In genomic region chr11:60209933-60210249, GRCm38 (mm10) we compare ENCODE assay signal across 7 mouse cellular contexts. TPM values are rescaled to one million over a fixed set of nuclear protein-coding genes. Genes with fewer than 3 reads are reported as not detected.
DNase-seq lines count a peak whose midpoint lies in the region; ATAC-seq and TF ChIP-seq lines count a peak whose summit lies in the region.

No protein-coding gene starts in this region.

- WGBS in lung, embryonic 15.5 days, result 0% methylated on average over 2 of the region's 2 CpGs
- WGBS in forebrain, embryonic 10.5 days, result 5% methylated on average over 2 of the region's 2 CpGs
- WGBS in limb, embryonic 12.5 days, result 2% methylated on average over 2 of the region's 2 CpGs
- 3% methylated on average over 2 of the region's 2 CpGs for WGBS in small intestine, adult 2 months

- no peak for TF ChIP-seq CTCF in small intestine, adult 2 months (IDR thresholded peaks at IDR 0.05; ENCODE audit: extremely low read depth, insufficient read length, insufficient replicate concordance, low read depth, low read length)

- peak overlapping the region; percentile 92 for H3K27ac ChIP-seq in lung, embryonic 15.5 days
- H3K27ac ChIP-seq in forebrain, embryonic 10.5 days, result peak overlapping the region; percentile 89
- peak overlapping the region; percentile 88 for H3K27ac ChIP-seq in limb, embryonic 12.5 days
- H3K27ac ChIP-seq in small intestine, adult 2 months (ENCODE audit: insufficient read depth, low read depth, low read length), result peak overlapping the region; percentile 21; the same call in 1 of the 2 replicates

- no peak for TF ChIP-seq POLR2A in small intestine, adult 2 months (IDR thresholded peaks at IDR 0.05; ENCODE audit: low read depth, low read length)

- H3K27me3 ChIP-seq in lung, embryonic 15.5 days, result no peaks in the 10 kb centered on the region
- H3K27me3 ChIP-seq in forebrain, embryonic 10.5 days (ENCODE audit: poor library complexity, severe bottlenecking), result no peaks in the 10 kb centered on the region
- no peaks in the 10 kb centered on the region for H3K27me3 ChIP-seq in limb, embryonic 12.5 days
- H3K27me3 ChIP-seq in small intestine, adult 2 months (ENCODE audit: control insufficient read depth, insufficient read depth, low read length), result no peaks in the 10 kb centered on the region

- H3K36me3 ChIP-seq in lung, embryonic 15.5 days, result peaks cover 22% of the 10 kb centered on the region
- peaks cover 34% of the 10 kb centered on the region for H3K36me3 ChIP-seq in forebrain, embryonic 10.5 days (replicated peaks)
- H3K36me3 ChIP-seq in limb, embryonic 12.5 days, result peaks cover 27% of the 10 kb centered on the region
- peaks cover 16% of the 10 kb centered on the region for H3K36me3 ChIP-seq in small intestine, adult 2 months (ENCODE audit: control insufficient read depth, insufficient read depth, low read length)

- no peak for ATAC-seq in lung, embryonic 15.5 days (ENCODE audit: borderline replicate concordance, extremely low read depth, low FRiP score, low TSS enrichment)
- ATAC-seq in limb, embryonic 12.5 days (ENCODE audit: insufficient number of reproducible peaks, insufficient read depth, low FRiP score, low TSS enrichment, low read depth), result no peak

- H3K9me3 ChIP-seq in lung, embryonic 15.5 days, result no peaks in the 10 kb centered on the region
- no peaks in the 10 kb centered on the region for H3K9me3 ChIP-seq in forebrain, embryonic 10.5 days
- no peaks in the 10 kb centered on the region for H3K9me3 ChIP-seq in limb, embryonic 12.5 days

- DNase-seq in lung, postnatal 25 days (ENCODE audit: low spot score), result no peak
- DNase-seq in forebrain, embryonic 10.5 days (ENCODE audit: extremely low spot score, low spot score), result no peak
- no peak for DNase-seq in Muller cell, postnatal 12 days (ENCODE audit: inconsistent ontology term)
- DNase-seq in frontal cortex, adult 2 months (ENCODE audit: extremely low spot score in 1 of 2, low spot score in 1 of 2), result no peak

- H3K4me3 ChIP-seq in lung, embryonic 15.5 days, result peak overlapping the region; percentile 50
- peak overlapping the region; percentile 58 for H3K4me3 ChIP-seq in forebrain, embryonic 10.5 days
- peak overlapping the region; percentile 46 for H3K4me3 ChIP-seq in limb, embryonic 12.5 days (replicated peaks)
- H3K4me3 ChIP-seq in small intestine, adult 2 months (ENCODE audit: low read depth, low read length), result peak overlapping the region; percentile 62

- peaks cover 84% of the 10 kb centered on the region for H3K4me1 ChIP-seq in lung, embryonic 15.5 days
- peaks cover 80% of the 10 kb centered on the region for H3K4me1 ChIP-seq in forebrain, embryonic 10.5 days
- H3K4me1 ChIP-seq in limb, embryonic 12.5 days (replicated peaks), result peaks cover 77% of the 10 kb centered on the region
- H3K4me1 ChIP-seq in small intestine, adult 2 months (ENCODE audit: control insufficient read depth, insufficient read depth, insufficient read length, low read length), result peaks cover 25% of the 10 kb centered on the region

- H3K9ac ChIP-seq in lung, embryonic 15.5 days, result peak overlapping the region; percentile 45
- H3K9ac ChIP-seq in limb, embryonic 12.5 days (replicated peaks), result peak overlapping the region; percentile 56

- peak overlapping the region; percentile 88 for H3K4me2 ChIP-seq in lung, embryonic 15.5 days
- H3K4me2 ChIP-seq in limb, embryonic 12.5 days, result peak overlapping the region; percentile 78

RNA-seq across cellular contexts. Expression of gene Srebf1, which starts 12.5 kb away (rescaled TPM):
- polyA plus RNA-seq in lung, embryonic 15.5 days (2015; fragmentation: Nextera tagmentation; extraction: Ambion mirVana), result 74.3 and 76.8 TPM in 2 replicates
- 59.3 and 66.1 TPM in 2 replicates for polyA plus RNA-seq in forebrain, embryonic 10.5 days (2016; fragmentation: Nextera tagmentation; extraction: Ambion mirVana)
- 54.1 and 61.2 TPM in 2 replicates for polyA plus RNA-seq in limb, embryonic 12.5 days (2016; fragmentation: Nextera tagmentation; extraction: Ambion mirVana)
- 92.9 and 154 TPM in 2 replicates for polyA plus RNA-seq in small intestine, adult 2 months (2012; rRNA removed)
- 63.2 and 78.3 TPM in 2 replicates for polyA plus RNA-seq in frontal cortex, adult 2 months (2012; rRNA removed)

Comparison
In these comparisons a context has a peak if more than half of its experiments do, and no peak if none do; other contexts are left out.
1. H3K27ac ChIP-seq: peak in every context shown above with its lines; median percentile 92 in lung, embryonic 15.5 days; 89 in forebrain, embryonic 10.5 days; 88 in limb, embryonic 12.5 days; 21 in small intestine, adult 2 months.